Mouse (Mus musculus): ENCODE measurements around the gene Def8.
"Not testable (repeated sequence)": the region's sequence is repeated elsewhere in the genome, so short reads cannot be mapped to it uniquely, and the experiment has no call there.

Def8 gene

GRCm38 (mm10) chr8:123414255-123414654 is 9.1 kb upstream of the Def8 start:
- no peak for DNase-seq (ENCODE audit: low spot score)

- not testable (repeated sequence) for DNase-seq (ENCODE audit: low spot score)
These were observed 8.2 kb upstream of the Def8 start for GRCm38 (mm10) chr8:123414997-123415696.

- DNase-seq (ENCODE audit: low spot score) = no peak
These were observed 7.1 kb upstream of the Def8 start for GRCm38 (mm10) chr8:123415967-123416943.

- no peak for DNase-seq (ENCODE audit: low spot score)
These were observed 6.3 kb upstream of the Def8 start for GRCm38 (mm10) chr8:123416944-123417555.

- DNase-seq (ENCODE audit: low spot score) = no peak
These were observed 3.6 kb upstream of the Def8 start for GRCm38 (mm10) chr8:123419711-123420110.

GRCm38 (mm10) chr8:123420525-123421281 is 2.6 kb upstream of the Def8 start:
- no peak for DNase-seq (ENCODE audit: low spot score)

- DNase-seq (ENCODE audit: low spot score) = no peak
These were observed 2.0 kb upstream of the Def8 start for GRCm38 (mm10) chr8:123421325-123421724.

GRCm38 (mm10) chr8:123422056-123422780 is 1.1 kb upstream of the Def8 start:
- no peak for DNase-seq (ENCODE audit: low spot score)

- no peak for DNase-seq (ENCODE audit: low spot score)
These were observed 557 bp upstream of the Def8 start for GRCm38 (mm10) chr8:123422781-123423159.

- DNase-seq (ENCODE audit: low spot score) = no peak
These were observed 3.5 kb downstream of the Def8 start for GRCm38 (mm10) chr8:123426511-123427509.

GRCm38 (mm10) chr8:123427639-123428275 is 4.4 kb downstream of the Def8 start:
- no peak for DNase-seq (ENCODE audit: low spot score)

- DNase-seq (ENCODE audit: low spot score) = no peak
These were observed 5.1 kb downstream of the Def8 start for GRCm38 (mm10) chr8:123428343-123428893.

- DNase-seq (ENCODE audit: low spot score) = no peak
These were observed 5.8 kb downstream of the Def8 start for GRCm38 (mm10) chr8:123428939-123429721.

GRCm38 (mm10) chr8:123429722-123430013 is 6.3 kb downstream of the Def8 start:
- not testable (repeated sequence) for DNase-seq (ENCODE audit: low spot score)

- DNase-seq (ENCODE audit: low spot score) = not testable (repeated sequence)
These were observed 7.6 kb downstream of the Def8 start for GRCm38 (mm10) chr8:123430936-123431335.

GRCm38 (mm10) chr8:123431616-123432365 is 8.5 kb downstream of the Def8 start:
- DNase-seq (ENCODE audit: low spot score) = no peak

GRCm38 (mm10) chr8:123432381-123432780 is 9.1 kb downstream of the Def8 start:
- DNase-seq (ENCODE audit: low spot score) = no peak

All from ovary, postnatal 10 days (tissue).